Mouse (Mus musculus) MN1 (cell line): ENCODE results near the gene Esr1.
"Not testable (repeated sequence)": the region's sequence is repeated elsewhere in the genome, so short reads cannot be mapped to it uniquely, and the experiment has no call there.

Source experiments
- DNase-seq: peaks from one replicate; pipeline ENCODE4 v3.0.0-alpha.2; 2016; ENCODE audit warnings: low spot score

Esr1 gene

GRCm38 (mm10) chr10:4694336-4694865 is 83.0 kb downstream of the Esr1 start:
- no peak for DNase-seq

- no peak for DNase-seq
Observed at GRCm38 (mm10) chr10:4709915-4710314, 98.5 kb downstream of the Esr1 start.

- no peak for DNase-seq
Observed at GRCm38 (mm10) chr10:4711434-4711833, 100.0 kb downstream of the Esr1 start.

- DNase-seq: no peak
Observed at GRCm38 (mm10) chr10:4712061-4712908, 100.9 kb downstream of the Esr1 start.

- DNase-seq: no peak
Observed at GRCm38 (mm10) chr10:4713398-4713797, 102.0 kb downstream of the Esr1 start.

- no peak for DNase-seq
Observed at GRCm38 (mm10) chr10:4724851-4725250, 113.5 kb downstream of the Esr1 start.

GRCm38 (mm10) chr10:4726141-4726540 is 114.7 kb downstream of the Esr1 start:
- no peak for DNase-seq

- no peak for DNase-seq
Observed at GRCm38 (mm10) chr10:4732328-4732727, 120.9 kb downstream of the Esr1 start.

GRCm38 (mm10) chr10:4733987-4734386 is 122.6 kb downstream of the Esr1 start:
- DNase-seq: no peak

- no peak for DNase-seq
Observed at GRCm38 (mm10) chr10:4734942-4735341, 123.5 kb downstream of the Esr1 start.

- DNase-seq: no peak
Observed at GRCm38 (mm10) chr10:4738311-4738710, 126.9 kb downstream of the Esr1 start.

GRCm38 (mm10) chr10:4751091-4751490 is 139.7 kb downstream of the Esr1 start:
- not testable (repeated sequence) for DNase-seq

- no peak for DNase-seq
Observed at GRCm38 (mm10) chr10:4752977-4753376, 141.6 kb downstream of the Esr1 start.

GRCm38 (mm10) chr10:4775541-4775940 is 164.1 kb downstream of the Esr1 start:
- no peak for DNase-seq

- DNase-seq: no peak
Observed at GRCm38 (mm10) chr10:4776007-4776713, 164.8 kb downstream of the Esr1 start.

GRCm38 (mm10) chr10:4776714-4777090 is 165.3 kb downstream of the Esr1 start:
- DNase-seq: no peak

GRCm38 (mm10) chr10:4777996-4778395 is 166.6 kb downstream of the Esr1 start:
- DNase-seq: no peak

- no peak for DNase-seq
Observed at GRCm38 (mm10) chr10:4780926-4781325, 169.5 kb downstream of the Esr1 start.

- DNase-seq: no peak
Observed at GRCm38 (mm10) chr10:4787003-4787628, 175.7 kb downstream of the Esr1 start.

- no peak for DNase-seq
Observed at GRCm38 (mm10) chr10:4798268-4798808, 186.9 kb downstream of the Esr1 start.

GRCm38 (mm10) chr10:4824366-4824765 is 213.0 kb downstream of the Esr1 start:
- no peak for DNase-seq

GRCm38 (mm10) chr10:4830592-4830991 is 219.2 kb downstream of the Esr1 start:
- DNase-seq: no peak
